Mouse (Mus musculus) small intestine, adult 2 months (tissue): Measurements from ENCODE around the gene Pip5k1c. TPM values are rescaled to one million over a fixed set of nuclear protein-coding genes. Genes with fewer than 3 reads are reported as not detected.

Experiments
- H3K27ac ChIP-seq: fragments of 200-500 bp; 2 replicates; pipeline ENCODE4 v1.5.1; 2012; ENCODE audit warnings: low read depth, low read length, control low read depth, inconsistent platforms; ENCODE audit not compliant: insufficient read depth
- H3K27me3 ChIP-seq: fragments of 200-500 bp; 2 replicates; pipeline ENCODE4 v1.6.1; 2012; ENCODE audit warnings: mild to moderate bottlenecking, moderate library complexity, low read length, inconsistent platforms; ENCODE audit not compliant: control insufficient read depth, insufficient read depth
- H3K36me3 ChIP-seq: fragments of 200-500 bp; 2 replicates; pipeline ENCODE4 v1.6.1; 2012; ENCODE audit warnings: mild to moderate bottlenecking, low read length, control low read depth, inconsistent platforms; ENCODE audit not compliant: control insufficient read depth, insufficient read depth
- H3K4me1 ChIP-seq: fragments of 200-500 bp; 2 replicates; pipeline ENCODE4 v1.6.1; 2012; ENCODE audit warnings: low read length, inconsistent platforms, mixed read lengths; ENCODE audit not compliant: control insufficient read depth, insufficient read depth, insufficient read length
- H3K4me3 ChIP-seq: fragments of 200-500 bp; 2 replicates; pipeline ENCODE4 v1.5.1; 2012; ENCODE audit warnings: low read depth, mild to moderate bottlenecking, control low read depth, inconsistent platforms, low read length, moderate library complexity
- CTCF ChIP-seq: fragments of 200-500 bp; IDR thresholded peaks from 2 replicates; pipeline ENCODE4 v1.5.1; 2012; ENCODE audit warnings: low read depth, mild to moderate bottlenecking, control low read depth, inconsistent platforms, low read length, moderate library complexity, mixed read lengths; ENCODE audit not compliant: insufficient replicate concordance, insufficient read length; ENCODE audit errors: extremely low read depth
- POLR2A ChIP-seq: fragments of 200-500 bp; IDR thresholded peaks from 2 replicates; pipeline ENCODE4 v1.6.1; 2012; ENCODE audit warnings: low read depth, mild to moderate bottlenecking, control low read depth, inconsistent platforms, low read length, moderate library complexity
- WGBS: fragments of 180-500 bp; shearing (Covaris S2); methylation state at CpG from one replicate; pipeline ENCODE4 v1.1.7; 2018; 5-methylcytosine and 5-hydroxymethylcytosine counted together
- polyA plus RNA-seq: library from polyadenylated mRNA; depleted of rRNA; stranded (reverse); fragments of >200 nt; gene quantifications from 2 replicates; pipeline ENCODE4 v1.2.3, GENCODE M21; 2012

Gene Pip5k1c
- polyA plus RNA-seq, 1 experiment, result 50.8 TPM

DNA sequence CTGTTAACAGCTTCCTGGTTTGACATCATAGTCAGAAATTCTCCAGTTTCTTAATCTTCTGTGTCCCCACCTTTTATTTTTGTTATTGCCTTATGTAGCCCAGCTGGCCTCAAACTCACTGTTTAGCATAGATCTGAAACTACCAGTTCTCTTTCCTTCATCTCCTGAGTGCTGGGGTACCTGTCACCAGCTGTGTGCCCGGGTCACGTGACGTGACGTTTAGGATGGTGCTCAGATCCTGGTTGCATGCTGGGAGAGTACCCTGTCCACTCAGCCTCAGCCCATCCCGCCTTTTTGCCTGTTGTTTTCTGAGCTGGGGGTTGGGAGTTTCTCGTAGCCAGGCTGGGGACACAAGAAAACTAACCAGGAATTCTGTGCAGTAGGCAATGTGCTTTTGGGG, 4.5 kb downstream of the Pip5k1c start:
- no peak overlapping the region; the same call in 1 of the 2 replicates for H3K4me3 ChIP-seq
- H3K27me3 ChIP-seq, result no peaks in the 10 kb centered on the region
- 75% methylated on average over 6 of the region's 6 CpGs for WGBS
- H3K4me1 ChIP-seq, result peaks cover 49% of the 10 kb centered on the region
- H3K36me3 ChIP-seq, result no peaks in the 10 kb centered on the region
- peak overlapping the region; percentile 91 for H3K27ac ChIP-seq
- TF ChIP-seq POLR2A, result no peak
- no peak for TF ChIP-seq CTCF

DNA sequence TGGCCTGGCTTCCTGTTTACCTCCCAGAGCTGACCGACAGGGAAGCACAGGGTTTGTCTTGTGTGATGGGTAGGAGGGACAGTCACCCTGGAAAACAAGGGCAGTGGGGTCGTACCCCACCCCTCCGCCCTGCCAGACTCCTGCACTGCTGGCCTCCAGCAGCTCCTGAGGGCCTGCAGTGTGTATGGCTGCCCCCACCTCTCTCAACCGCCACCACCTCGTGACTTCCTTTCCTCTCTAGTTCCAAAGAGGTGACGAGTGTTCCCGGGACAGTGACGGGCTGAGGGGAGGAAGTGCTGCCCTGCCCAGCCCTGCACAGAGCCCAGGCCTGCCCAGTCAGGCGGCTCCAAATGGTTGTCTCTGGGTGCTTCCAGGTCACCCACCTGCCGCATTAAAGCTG, 5.1 kb downstream of the Pip5k1c start:
- 58% methylated on average over 10 of the region's 10 CpGs for WGBS
- TF ChIP-seq CTCF (no peak), POLR2A (no peak)
- H3K4me3 ChIP-seq, result peak overlapping the region; percentile 25
- no peaks in the 10 kb centered on the region for H3K27me3 ChIP-seq
- peaks cover 52% of the 10 kb centered on the region for H3K4me1 ChIP-seq
- peak overlapping the region; percentile 91 for H3K27ac ChIP-seq
- H3K36me3 ChIP-seq, result no peaks in the 10 kb centered on the region

- H3K4me3 ChIP-seq, result peak overlapping the region; percentile 10
- no peaks in the 10 kb centered on the region for H3K27me3 ChIP-seq
- no peak for TF ChIP-seq CTCF
- no peak for TF ChIP-seq POLR2A
- H3K4me1 ChIP-seq, result peaks cover 56% of the 10 kb centered on the region
- 81% methylated on average over 17 of the region's 17 CpGs for WGBS
- peak overlapping the region; percentile 91 for H3K27ac ChIP-seq
- H3K36me3 ChIP-seq, result no peaks in the 10 kb centered on the region
Measured at GRCm38 (mm10) chr10:81298369-81299100, 5.8 kb downstream of the Pip5k1c start.

DNA sequence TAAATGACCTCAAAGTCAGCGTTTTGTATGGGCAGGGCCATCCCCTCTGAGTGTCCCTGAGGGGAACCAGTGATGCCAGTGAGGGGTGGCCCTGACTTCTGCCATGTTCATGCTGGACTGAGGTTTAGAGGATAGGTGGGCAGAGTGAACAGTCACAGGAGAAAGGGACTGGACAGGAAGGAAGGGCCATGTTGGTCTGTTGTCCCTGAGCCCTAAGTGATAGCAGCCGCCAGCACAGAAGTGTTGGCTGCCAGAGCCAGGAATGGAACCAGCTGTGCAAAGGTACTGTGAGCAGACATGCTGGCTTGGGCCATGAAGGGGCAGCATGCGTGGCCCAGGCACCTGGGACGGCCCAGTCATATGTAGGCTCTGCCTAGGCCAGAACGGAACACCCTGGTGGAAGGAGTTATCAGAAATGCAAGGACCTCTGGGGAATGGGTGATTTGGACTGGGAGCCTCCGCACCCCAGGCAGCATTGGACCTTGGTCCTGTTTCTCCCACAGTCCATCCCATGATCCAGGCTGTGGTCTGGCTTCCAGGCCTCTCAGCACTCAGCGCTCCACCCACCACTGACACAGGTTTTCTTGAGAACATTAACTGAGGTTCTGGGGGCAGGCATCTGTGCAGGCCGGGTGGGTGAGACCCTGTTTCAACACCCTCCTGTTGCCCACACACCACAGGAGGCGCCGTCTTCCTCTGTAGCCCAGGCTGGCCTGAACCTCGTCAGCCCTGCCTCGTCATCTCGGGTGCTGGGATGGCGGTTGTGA, 7.0 kb downstream of the Pip5k1c start:
- Histone ChIP-seq H3K36me3 (no peaks in the 10 kb centered on the region), H3K4me1 (peaks cover 48% of the 10 kb centered on the region), H3K27me3 (no peaks in the 10 kb centered on the region), H3K27ac (peak overlapping the region; percentile 64), H3K4me3 (no peak overlapping the region)
- TF ChIP-seq CTCF (no peak), POLR2A (no peak)
- 82% methylated on average over 14 of the region's 14 CpGs for WGBS

- no peak overlapping the region for H3K4me3 ChIP-seq
- H3K27me3 ChIP-seq, result no peaks in the 10 kb centered on the region
- H3K27ac ChIP-seq, result no peak overlapping the region
- no peaks in the 10 kb centered on the region for H3K36me3 ChIP-seq
- TF ChIP-seq POLR2A (no peak), CTCF (no peak)
- WGBS, result 74% methylated on average over 9 of the region's 9 CpGs
- H3K4me1 ChIP-seq, result peaks cover 47% of the 10 kb centered on the region
Measured at GRCm38 (mm10) chr10:81300352-81300907, 7.7 kb downstream of the Pip5k1c start.

DNA sequence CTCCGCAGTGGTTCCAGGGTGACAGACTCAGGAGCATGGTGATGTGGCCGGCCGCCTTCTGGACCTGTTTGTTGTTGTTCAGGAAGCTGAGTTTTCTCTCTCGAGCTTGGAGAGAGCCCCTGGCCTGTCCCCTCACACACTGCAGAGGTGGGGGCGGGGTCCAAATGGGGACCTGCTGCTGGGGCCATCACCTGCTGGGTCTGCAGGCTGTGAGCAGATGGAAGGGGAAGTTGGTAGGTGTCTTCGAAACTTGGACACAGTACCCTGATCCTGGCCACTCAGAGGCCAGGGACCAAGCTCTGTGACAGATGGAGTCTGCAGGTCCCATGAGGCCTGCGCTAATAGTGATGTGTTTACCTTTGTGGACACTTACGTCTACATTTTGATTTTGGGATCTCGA, 8.6 kb downstream of the Pip5k1c start:
- TF ChIP-seq POLR2A, result no peak
- TF ChIP-seq CTCF, result no peak
- Histone ChIP-seq H3K4me3 (no peak overlapping the region), H3K36me3 (peaks cover 4% of the 10 kb centered on the region), H3K27me3 (no peaks in the 10 kb centered on the region), H3K27ac (no peak overlapping the region), H3K4me1 (peaks cover 46% of the 10 kb centered on the region)
- WGBS, result 79% methylated on average over 9 of the region's 9 CpGs

- no peak for TF ChIP-seq CTCF
- no peak for TF ChIP-seq POLR2A
- H3K36me3 ChIP-seq, result peaks cover 11% of the 10 kb centered on the region
- peaks cover 41% of the 10 kb centered on the region for H3K4me1 ChIP-seq
- WGBS, result 83% methylated on average over 4 of the region's 4 CpGs
- no peak overlapping the region for H3K4me3 ChIP-seq
- no peaks in the 10 kb centered on the region for H3K27me3 ChIP-seq
- no peak overlapping the region for H3K27ac ChIP-seq
Measured at GRCm38 (mm10) chr10:81302288-81302687, 9.5 kb downstream of the Pip5k1c start.
